Comparison of ENCODE assay signal across 17 mouse cellular contexts in the genomic region with DNA sequence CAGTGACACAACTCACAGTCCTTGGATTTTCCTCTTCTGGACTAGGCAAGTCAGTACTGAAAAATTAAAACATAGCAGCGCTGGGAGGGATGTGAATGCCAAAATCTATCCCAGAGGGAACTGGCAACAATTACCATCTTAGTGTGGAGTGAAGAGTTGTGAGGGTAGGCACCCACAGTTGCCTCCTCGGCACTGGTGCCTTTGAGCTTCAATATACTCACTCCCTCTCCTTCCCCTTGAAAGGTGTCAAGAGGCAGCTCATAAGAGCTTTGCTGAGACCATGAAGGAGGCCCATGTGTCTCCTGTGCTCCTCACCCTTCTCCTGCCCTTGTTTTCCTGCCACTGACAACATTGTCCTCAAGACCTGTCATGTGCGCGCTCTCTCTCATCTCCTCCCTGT. TPM values are rescaled to one million over a fixed set of nuclear protein-coding genes. Genes with fewer than 3 reads are reported as not detected.
"Had no signal": no experiment of that assay in that cellular context is flagged by ENCODE, and none has a peak within 500 bp of the region (broad histone marks: within the 10 kb centered on the region; RNA-seq: fewer than 3 reads in every experiment).

No protein-coding gene starts in this region.

- DNase-seq: kidney, postnatal 36 days; layer of hippocampus, postnatal 36 days; liver, postnatal 0 days; lung, embryonic 14.5 days; thymus, adult 18-20 months; thymus, postnatal 36 days had no signal

- H3K4me3 ChIP-seq: left cerebral cortex, adult 2 months; midbrain, embryonic 13.5 days had no signal

- H3K27ac ChIP-seq: kidney, postnatal 0 days; left cerebral cortex, adult 2 months; liver, embryonic 14.5 days; macrophage; midbrain, embryonic 13.5 days had no signal

- ATAC-seq: liver, postnatal 0 days; lung, postnatal 0 days; midbrain, embryonic 13.5 days had no signal

RNA-seq across cellular contexts. Expression of gene Neurod1, which starts 5.9 kb away (rescaled TPM):
- polyA plus RNA-seq: kidney, embryonic 14.5 days; kidney, postnatal 0 days; liver, adult 2 months; liver, postnatal 0 days; lung, embryonic 14.5 days; lung, postnatal 0 days; macrophage; spleen, adult 2 months; testis, adult 2 months; urinary bladder, adult 2 months had no signal
